Mouse (Mus musculus): ENCODE results near the gene 2310022A10Rik. TPM values are rescaled to one million over a fixed set of nuclear protein-coding genes. Genes with fewer than 3 reads are reported as not detected.

The 2310022A10Rik gene
- 10 to 100 TPM; 21.4 to 26.2 TPM for total RNA-seq (2021)
- long read RNA-seq, transcript 2310022A10Rik-205 (11 exons, 1,989 nt) = major isoform, 11 of 26 reads
- long read RNA-seq, partial matches to known transcripts = 0 of 26 reads
- long read RNA-seq, other reads (novel, unspliced or antisense) = 12 of 26 reads

DNA sequence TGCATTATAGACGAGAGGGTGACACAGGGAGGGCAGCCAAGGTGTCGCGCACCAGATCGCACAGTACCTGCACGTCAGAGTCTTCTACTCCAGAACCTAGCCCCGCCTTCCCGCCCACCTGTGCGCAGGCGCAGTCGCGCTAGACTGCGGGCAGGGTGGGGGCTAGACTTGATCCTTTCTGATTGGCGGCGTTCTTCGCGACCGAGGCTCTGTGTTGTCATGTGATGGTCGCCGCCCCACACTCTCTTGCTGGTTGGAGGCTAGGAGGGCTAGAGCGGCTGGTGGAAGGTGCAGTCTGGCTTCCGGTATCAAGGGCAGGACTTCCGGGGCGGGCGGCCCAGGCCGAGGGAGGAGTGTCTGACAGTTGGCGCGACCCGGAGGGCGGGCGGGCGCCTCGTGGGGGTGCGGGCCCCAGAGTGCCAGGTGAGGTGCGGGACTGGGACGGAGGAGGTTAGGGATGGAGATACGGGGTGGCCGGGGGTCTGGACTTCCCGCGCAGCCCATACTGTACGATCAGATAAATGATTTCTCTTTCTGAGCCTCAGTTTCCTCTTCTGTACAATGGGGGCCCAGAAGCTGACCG lies at the start of gene 2310022A10Rik, which contains the start of gene Pld3:
Gene 2310022A10Rik, plus strand, starts transcription at position 303 of the 583 bp plus-strand sequence.
Gene Pld3, minus strand, starts transcription at position 288 of the 583 bp plus-strand sequence.
- peak; percentile 92 to 95 for DNase-seq (ENCODE audit: low spot score in 2 of 2)

DNA sequence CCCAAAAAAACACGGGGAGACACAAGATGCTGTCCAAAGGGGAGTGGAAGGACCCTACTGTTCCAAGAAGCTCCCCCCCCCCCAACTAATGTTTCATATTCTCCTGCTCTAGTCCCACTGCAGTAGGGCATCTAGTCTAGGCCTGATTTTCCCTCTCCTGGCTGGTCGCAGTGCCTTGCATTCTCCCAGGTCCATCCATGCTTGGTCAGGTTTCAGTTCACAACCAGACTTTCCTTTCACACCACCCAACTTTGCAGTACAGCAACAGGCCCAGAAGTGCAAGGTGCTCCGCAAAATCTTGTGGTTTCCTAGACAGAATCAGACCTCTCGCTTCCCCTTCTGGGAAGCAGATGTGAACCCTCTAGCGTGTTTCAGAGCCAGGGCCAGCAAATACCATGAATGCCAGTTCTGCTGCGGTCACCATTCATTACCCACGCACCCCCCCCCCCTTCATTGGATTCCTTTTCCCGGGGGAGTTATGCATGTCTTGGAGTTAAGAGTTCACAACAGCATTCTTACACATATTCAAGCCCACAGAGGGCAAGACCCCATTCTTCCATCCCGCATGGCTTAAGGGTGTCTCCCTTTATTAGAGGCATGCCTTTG lies 46.2 kb upstream of the 2310022A10Rik start:
- DNase-seq (ENCODE audit: low spot score in 2 of 2) = no peak

DNA sequence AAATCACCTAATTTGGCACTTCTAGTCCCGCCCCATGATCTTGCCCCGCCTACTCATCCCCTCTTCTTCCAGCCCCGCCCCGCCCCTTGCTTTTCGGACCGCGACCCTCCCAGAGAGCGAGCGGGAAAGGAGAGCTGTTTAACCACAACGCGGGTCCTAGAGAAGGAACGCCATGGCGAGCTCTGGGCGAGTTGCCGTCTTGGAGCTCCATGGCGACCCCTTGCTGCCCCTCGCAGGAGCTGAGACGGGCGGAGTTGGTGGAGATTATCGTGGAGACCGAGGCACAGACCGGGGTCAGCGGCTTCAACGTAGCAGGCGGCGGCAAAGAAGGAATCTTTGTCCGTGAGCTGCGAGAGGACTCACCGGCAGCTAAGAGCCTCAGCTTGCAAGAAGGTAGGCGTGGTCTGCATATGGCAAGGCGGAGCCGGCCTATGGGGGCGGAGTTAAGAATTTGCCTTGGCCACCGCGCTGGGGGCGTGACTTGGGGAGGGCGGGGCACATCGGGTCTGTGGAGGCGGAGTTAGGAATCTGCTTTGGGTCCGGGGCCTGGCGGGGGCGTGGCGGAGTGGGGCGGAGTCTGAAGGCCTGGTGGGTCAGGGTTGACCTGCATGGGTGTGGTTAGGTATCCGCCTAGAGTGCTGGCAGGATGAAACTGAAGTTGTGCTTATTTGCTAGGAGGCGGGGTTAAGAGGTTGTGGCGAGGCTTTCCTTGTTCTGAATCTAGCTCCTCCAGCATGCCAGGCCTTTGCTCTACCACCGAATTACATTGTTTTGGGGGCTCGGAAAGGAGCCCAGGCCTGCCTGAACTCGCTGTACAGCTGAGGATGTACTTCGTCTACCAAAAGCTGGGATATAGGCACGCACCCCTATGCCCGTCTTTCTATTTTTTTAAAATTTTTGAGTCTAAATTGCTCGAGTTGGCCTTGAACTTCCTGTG lies 45.1 kb upstream of the 2310022A10Rik start:
- peak; percentile 89 to 93 for DNase-seq (ENCODE audit: low spot score in 2 of 2)

DNA sequence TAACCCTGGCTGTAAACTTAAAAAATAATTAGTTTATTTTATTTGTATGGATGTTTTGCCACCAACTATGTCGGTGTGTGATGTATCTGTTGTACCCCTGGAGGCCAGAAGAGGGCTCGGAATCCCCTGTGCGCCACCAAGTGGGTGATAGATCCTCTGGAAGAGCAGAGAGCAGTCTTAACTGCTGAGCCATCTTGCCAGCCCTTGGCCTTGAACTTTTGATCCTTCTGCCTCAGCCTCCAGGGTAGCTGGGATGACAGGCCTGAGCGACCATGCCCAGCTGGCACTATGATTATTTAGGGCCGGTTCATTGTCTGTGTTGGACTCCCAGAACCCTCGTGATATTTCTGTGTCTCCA lies 44.4 kb upstream of the 2310022A10Rik start:
- peak; percentile 56 to 67 for DNase-seq (ENCODE audit: low spot score in 2 of 2)

DNA sequence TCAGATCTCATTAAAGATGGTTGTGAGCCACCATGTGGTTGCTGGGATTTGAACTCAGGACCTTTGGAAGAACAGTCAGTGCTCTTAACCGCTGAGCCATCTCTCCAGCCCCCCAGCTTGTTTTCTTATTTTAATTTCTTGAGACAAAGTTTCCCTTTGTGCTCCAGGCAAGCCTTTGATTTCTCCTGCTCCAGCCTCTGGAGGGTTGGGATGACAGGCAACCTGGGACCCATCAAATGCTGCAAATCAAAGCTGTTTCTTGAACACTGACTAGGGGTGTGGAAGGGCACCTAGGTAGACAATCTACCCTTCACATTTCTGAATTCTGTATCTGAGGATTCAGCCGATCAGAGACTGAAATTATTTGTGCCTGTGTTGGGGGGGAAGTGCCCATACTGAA lies 42.2 kb upstream of the 2310022A10Rik start:
- no peak for DNase-seq (ENCODE audit: low spot score in 2 of 2)

DNA sequence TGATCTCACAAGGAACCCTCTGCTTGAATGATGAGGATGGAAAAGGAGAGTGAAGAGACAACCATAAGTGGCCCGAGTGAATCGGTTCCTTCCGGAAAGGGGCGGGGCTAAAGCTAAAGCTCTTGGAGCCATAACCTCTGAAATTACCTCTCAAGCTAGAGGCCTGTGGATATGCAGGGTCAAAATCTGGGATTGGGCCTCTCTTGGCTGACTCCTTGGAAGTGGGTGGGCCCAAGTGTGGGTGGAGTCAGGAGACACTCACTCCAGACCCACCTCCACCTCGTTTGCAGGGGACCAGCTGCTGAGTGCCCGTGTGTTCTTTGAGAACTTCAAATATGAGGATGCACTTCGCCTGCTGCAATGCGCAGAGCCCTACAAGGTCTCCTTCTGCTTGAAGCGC lies 38.1 kb upstream of the 2310022A10Rik start:
- no peak for DNase-seq (ENCODE audit: low spot score in 2 of 2)

DNA sequence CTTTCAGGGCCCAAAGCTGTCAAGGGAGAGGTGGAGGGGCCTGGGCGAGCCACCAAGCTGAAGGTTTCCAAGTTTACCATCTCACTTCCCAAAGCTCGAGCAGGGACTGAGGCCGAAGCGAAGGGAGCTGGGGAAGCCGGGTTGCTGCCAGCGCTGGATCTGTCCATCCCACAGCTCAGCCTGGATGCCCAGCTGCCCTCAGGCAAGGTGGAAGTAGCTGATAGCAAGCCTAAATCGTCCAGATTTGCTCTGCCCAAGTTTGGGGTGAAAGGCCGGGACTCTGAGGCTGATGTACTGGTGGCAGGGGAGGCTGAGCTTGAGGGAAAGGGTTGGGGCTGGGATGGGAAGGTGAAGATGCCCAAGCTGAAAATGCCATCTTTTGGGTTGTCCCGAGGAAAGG lies 34.7 kb upstream of the 2310022A10Rik start:
- no peak for DNase-seq (ENCODE audit: low spot score in 2 of 2)

DNA sequence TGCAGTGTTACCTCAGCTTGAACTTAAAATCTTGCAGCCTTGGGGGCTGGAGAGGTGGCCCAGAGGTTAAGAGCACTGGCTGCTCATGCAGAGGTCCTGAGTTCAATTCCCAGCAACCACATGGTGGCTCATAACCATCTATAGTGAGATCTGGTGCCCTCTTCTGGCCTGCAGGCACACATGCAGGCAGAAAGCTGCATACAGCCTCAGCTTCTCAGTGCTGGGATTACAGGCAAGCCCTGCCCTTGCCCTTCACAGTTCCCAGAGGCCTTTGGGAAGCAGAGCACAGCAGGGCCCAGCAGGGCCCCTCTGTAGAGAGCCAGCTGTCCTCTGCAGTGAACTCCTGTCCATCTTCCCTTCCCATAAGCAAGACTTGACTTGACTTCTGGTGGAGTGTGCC lies 32.9 kb upstream of the 2310022A10Rik start:
- DNase-seq (ENCODE audit: low spot score in 2 of 2) = no peak

DNA sequence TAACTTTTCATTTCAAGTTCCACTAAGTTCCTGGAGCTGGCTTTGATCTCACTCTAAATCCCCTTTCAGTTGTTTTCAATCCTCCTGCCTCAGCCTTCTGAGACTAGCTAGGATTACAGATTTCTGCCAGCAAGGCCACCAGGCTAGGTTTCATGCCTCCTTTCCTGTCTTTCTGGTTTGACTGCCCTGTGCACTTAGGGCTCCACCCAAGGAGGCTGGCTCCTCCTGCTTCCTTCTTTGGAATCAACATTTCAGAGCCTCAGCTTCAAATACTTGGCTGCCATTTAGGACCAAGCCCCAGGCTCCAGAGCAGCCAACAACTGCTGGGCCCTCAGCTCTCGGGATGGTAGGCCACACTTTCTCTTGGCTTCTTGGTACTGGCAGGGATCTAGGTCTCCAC lies 32.4 kb upstream of the 2310022A10Rik start:
- DNase-seq (ENCODE audit: low spot score in 2 of 2) = no peak

DNA sequence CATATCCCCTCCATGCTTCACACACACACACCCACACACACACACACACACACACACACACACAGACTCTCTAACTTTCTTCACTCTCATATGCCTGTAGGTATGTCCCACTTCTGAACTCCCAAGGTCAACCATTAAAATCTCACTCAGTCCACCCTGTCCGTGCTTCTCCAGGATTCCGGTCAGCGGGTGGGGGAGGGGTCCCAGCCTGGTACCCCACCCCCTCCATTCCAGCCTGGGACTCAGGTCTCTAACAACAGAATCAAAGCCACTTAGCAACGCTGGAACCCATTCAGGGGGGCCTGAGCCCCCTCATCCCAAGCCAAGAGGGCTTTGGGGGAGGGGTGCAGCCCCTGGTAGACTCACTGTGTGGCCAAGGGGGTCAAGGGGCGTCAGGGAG lies 30.1 kb upstream of the 2310022A10Rik start, which contains the start of gene Hipk4:
Gene Hipk4, plus strand, starts transcription at position 301 of the 400 bp plus-strand sequence.
- no peak for DNase-seq (ENCODE audit: low spot score in 2 of 2)

DNA sequence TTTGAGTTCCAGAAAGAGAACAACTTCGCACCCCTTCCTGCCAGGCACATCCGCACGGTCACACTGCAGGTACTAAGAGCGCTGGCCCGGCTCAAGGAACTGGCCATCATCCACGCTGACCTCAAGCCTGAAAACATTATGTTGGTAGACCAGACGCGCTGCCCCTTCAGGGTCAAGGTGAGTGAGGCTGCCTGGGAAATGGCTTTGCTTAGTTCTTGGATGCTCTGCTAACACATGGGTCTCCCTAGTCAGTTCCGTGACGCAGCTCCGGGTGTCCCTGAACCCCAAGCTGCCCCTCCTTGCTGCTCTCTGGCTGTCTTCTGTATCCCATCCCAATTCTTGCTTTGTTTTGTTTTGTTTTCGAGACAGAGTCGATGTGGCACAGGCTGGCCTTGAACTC lies 29.2 kb upstream of the 2310022A10Rik start:
- no peak for DNase-seq (ENCODE audit: low spot score in 2 of 2)

DNA sequence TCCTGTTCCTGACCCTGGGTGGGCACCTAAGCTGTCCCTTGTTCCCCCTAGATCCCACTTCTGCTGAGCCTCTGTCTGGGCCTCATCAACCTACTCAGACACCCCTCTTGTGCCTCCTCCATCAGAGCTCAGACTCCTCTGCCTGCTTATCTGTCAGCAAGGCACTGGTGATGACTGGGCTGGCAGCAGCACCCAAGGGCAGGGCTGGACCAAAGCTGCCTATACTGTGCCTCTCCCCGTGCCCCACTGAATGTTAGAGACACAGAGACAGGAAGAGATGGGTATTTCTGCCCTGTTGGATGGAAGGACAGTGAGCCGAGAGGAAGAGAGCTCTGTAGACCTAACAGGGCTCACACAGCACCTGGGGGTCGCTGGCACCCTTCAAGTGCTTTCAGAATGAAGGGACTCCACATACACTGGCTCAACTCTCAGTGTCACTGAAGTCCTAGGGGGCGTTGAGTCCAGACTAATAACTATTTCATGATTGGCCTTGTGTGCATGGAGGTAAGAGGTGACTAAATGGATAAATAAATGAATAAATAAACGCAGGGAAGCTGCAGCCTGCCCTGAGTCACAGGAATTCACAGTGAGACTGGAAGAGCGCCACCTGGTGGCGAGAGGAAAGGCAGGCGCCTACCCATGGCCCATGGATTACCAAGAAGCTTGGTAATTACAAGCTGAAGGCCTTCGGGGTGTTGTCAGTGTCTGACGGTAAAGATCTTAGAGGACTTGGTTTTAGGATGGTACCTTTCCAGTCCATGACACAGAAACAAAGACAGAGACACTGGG lies 26.8 kb upstream of the 2310022A10Rik start:
- peak; percentile 81 to 84 for DNase-seq (ENCODE audit: low spot score in 2 of 2)

DNA sequence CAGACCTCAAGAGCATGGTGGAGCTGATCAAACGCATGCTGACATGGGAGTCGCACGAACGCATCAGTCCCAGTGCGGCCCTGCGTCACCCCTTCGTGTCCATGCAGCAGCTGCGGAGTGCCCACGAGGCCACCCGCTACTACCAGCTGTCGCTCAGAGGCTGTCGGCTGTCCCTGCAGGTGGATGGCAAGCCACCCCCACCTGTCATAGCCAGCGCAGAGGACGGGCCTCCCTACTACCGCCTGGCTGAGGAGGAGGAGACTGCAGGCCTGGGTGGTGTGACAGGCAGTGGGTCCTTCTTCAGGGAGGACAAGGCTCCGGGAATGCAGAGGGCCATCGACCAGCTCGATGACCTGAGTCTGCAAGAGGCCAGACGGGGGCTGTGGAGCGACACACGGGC lies 24.0 kb upstream of the 2310022A10Rik start:
- DNase-seq (ENCODE audit: low spot score in 2 of 2) = peak in 1 of 2 experiments; percentile 38

DNA sequence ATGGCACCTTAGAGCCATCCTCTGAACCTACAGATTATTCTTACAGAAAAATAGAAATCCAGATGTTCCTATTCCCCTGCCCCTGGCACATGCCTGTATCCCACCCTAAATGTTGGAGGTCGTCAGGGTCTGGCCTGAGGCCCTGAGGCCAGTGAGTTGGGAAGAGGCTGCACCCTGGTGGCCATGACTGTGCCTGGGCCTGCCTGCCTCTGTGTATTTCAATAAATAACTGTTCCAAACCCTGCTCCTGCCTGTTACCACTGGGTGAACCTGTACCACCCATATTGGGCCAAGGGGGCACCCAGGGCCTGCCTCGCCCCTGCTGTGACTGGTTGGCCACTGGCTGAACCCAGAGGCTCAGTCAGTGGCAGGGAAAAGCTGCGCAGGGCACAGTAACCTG lies 22.1 kb upstream of the 2310022A10Rik start:
- DNase-seq (ENCODE audit: low spot score in 2 of 2) = no peak

DNA sequence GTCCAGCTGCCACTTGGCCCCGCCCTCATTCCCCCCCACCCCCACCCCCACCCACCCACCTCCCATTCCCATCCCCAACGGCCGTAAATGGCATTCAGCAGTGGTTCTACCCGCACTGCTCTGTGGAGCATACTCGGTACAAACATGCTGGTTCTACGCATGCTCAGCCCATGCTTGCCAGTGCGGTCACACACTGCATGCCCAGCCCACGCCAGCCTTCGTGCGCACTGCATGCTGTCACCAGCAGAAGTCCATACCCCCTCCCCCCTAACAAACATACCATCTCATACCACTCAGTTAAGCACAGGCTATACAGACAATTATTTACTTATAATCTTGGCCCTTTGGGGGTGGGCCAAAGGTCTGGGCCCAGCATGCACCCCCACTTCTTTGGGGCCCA lies 21.3 kb upstream of the 2310022A10Rik start:
- DNase-seq (ENCODE audit: low spot score in 2 of 2) = no peak

DNA sequence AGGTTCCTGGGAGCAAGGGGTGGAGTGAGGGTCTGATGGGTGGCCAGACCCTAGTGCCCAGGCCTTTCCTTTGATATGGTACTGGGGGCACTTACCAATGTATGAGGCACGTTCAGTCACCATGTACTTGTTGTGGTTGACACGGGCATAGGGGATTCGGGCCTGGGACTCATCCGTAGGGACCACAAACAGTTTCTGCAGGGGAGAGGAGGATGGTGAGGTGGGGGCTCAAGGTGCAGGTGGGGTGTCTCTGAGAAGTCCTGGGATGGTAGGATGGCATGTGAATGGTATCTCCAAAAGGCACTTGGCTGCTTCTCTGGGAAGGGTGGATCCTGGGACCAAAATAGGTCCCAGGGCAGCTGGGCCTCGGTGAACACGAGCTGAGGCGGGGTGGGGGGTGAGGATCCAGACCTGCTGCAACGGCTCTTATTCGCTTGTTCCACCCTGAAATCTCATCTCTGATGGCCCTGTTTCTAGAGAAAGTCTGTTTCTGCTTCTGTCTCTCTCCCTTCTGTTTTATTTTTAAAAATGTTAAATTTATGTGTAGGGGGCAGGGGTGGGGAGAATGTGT lies 20.5 kb upstream of the 2310022A10Rik start:
- DNase-seq (ENCODE audit: low spot score in 2 of 2) = no peak

DNA sequence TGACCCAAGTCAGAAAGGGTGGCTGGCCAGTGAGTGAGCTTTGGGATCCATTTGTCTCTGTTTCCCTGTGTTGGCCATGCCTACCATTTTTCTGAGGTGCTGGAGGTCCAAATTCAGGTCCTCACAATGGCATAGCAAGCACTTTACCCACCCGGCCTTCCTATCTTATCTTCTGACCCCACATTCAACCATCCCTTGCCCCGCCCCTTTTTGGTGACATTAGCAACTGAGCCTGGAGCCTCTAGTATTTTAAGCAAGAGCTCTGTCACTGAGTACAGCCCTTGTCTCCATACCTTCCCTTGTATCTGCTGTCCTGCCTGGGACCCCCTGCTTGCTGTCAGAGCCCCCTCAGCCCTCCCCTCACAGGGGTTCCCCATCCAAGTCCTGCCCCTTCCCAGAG lies 17.6 kb upstream of the 2310022A10Rik start:
- DNase-seq (ENCODE audit: low spot score in 2 of 2) = no peak

DNA sequence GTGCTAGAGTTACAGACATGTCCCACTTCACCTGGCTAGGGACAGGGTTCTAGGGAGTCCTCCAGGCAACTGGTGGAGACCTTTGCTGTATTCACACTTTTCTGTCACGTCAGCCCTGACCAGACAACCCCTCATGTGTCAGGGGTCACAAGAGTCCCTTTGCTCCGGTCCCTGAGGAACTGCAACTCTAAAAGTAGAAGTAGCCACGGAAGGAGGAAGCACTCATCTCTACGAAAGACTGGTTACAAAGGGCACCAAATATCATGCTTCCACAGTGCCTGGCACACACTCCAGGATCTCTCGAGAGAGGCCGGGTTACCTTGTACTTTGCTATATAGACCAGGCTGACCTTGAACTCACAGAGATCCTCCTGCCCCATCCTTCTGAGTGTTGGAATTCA lies 16.4 kb upstream of the 2310022A10Rik start:
- no peak for DNase-seq (ENCODE audit: low spot score in 2 of 2)

DNA sequence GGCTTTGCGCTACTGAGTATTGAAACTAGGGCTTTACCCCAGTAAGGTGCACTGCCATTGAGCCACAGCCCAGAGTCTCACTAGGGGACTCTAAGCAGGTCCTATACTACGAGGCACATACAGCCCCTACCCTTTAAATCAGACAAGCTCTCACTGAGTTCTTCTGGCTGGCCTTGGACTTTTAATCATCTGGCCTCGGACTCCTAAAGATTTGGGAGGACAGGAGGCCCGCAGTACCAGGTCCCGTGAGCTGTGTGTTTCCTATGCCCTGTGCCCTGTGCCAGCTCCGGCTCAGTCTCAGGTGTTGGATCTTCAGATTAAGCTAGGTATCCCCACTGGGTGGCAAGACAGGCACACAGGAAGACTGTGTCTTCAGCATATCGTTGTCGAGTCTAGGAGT lies 15.0 kb upstream of the 2310022A10Rik start:
- no peak for DNase-seq (ENCODE audit: low spot score in 2 of 2)

DNA sequence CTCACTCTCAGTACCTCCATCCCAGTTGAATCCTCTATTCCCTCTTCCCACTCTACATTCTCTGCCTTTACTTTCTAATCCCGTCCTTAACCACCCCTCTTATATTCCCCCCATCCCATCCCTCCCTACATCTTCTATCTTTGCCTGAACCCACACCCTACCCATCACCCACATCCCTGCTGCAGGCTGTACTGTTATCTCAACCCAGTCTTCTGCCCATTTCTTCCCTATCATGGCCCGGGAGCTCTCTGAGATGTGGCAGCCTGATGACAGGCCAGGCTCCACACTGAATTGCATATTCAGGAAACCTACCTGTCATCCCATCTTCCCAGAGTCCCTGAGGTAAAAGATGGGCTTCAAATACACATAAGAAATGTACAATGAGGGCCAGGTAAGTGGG lies 14.2 kb upstream of the 2310022A10Rik start:
- no peak for DNase-seq (ENCODE audit: low spot score in 2 of 2)

DNA sequence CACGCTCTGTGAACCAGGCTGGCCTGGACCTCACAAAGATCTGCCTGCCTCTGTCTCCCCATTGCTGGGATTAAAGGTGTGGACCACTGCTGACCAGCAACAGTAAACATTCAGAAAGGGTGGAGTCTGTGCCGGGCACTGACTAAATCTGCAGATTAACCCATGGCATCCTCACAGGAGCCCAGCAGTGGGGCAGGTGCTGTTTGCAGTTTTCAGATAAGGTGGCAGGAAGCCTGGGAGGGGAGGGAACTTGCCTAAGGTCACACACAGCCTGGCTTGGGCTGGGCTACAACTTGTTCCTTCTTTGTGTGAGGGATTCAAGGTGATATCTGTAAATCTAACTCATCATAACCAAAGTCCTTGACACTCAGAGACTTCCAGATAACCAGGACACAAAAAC lies 12.5 kb upstream of the 2310022A10Rik start:
- DNase-seq (ENCODE audit: low spot score in 2 of 2) = no peak
